Mouse (Mus musculus): ENCODE data around the gene Tns1. TPM values are rescaled to one million over a fixed set of nuclear protein-coding genes. Genes with fewer than 3 reads are reported as not detected.

Gene Tns1
- polyA plus RNA-seq, 1 experiment, result 111 TPM

DNA sequence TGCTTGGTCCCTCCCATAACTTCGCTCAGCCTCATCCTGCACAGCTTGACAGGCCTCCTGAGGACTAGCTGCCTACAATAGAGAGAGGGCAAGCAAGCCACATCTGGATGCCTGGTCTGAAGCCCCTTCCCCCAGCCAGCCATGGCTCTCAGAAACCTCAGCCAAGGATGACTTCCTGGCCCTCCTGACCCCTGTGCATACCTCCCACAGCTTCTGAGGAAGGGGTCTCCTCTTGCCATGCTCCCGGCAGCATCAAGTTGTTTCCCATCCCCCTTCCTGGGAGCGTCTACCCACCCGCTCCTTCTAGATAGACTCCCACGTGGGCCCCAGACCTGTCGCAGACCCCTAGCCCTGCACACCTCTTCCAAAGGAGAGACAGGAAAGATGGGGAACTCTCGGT is 33.9 kb downstream of the Tns1 start:
- Histone ChIP-seq H3K79me2 (ENCODE audit: control insufficient read depth, insufficient read depth) (no peaks in the 10 kb centered on the region), H3K36me3 (ENCODE audit: control insufficient read depth, insufficient read depth) (no peaks in the 10 kb centered on the region), H3K4me3 (no peak overlapping the region), H3K27me3 (ENCODE audit: control insufficient read depth, insufficient read depth, insufficient read length) (no peaks in the 10 kb centered on the region), H3K4me2 (ENCODE audit: low read depth) (no peak overlapping the region), H3ac (ENCODE audit: control insufficient read depth, insufficient read length) (no peak overlapping the region)
- TF ChIP-seq SRF (IDR thresholded peaks at IDR 0.05; ENCODE audit: control insufficient read depth, insufficient read length, low read depth), result no peak
- TF ChIP-seq REST (IDR thresholded peaks at IDR 0.05; ENCODE audit: insufficient read depth, insufficient read length), result no peak
- TF ChIP-seq USF1 (IDR thresholded peaks at IDR 0.05; ENCODE audit: low read depth), result no peak
- TF ChIP-seq MYOD1 (IDR thresholded peaks at IDR 0.05; ENCODE audit: control insufficient read depth in 1 of 3, insufficient read length in 2 of 3, low read depth in 2 of 3), result no peak
- TF ChIP-seq TCF12 (IDR thresholded peaks at IDR 0.05; ENCODE audit: insufficient read depth, poor library complexity, severe bottlenecking), result no peak
- TF ChIP-seq TCF3 (IDR thresholded peaks at IDR 0.05; ENCODE audit: insufficient read length, low read depth), result no peak

DNA sequence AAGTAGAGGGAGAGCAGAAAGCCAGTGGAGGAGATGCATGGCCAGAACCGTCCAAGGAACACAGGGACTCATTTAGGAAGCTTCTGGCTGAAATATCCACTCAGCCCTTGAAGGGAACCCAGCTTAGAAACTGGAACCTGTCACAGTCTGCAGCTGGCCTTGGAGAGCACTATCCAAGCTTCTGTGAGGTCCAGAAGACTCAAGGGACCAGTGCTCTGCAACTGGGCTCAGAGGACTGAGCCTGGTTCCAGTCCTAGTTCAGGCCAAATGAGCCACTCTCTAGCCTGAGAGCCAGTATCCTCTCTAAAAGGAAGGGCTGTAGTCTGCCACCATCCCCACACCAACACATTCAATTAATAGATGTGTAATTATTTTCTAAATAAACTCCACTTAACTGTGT is 35.7 kb downstream of the Tns1 start:
- Histone ChIP-seq H3K27me3 (ENCODE audit: control insufficient read depth, insufficient read depth, insufficient read length) (no peaks in the 10 kb centered on the region), H3K79me2 (ENCODE audit: control insufficient read depth, insufficient read depth) (no peaks in the 10 kb centered on the region), H3K36me3 (ENCODE audit: control insufficient read depth, insufficient read depth) (no peaks in the 10 kb centered on the region), H3K4me2 (ENCODE audit: low read depth) (no peak overlapping the region), H3K4me3 (no peak overlapping the region), H3ac (ENCODE audit: control insufficient read depth, insufficient read length) (no peak overlapping the region)
- TF ChIP-seq TCF12 (IDR thresholded peaks at IDR 0.05; ENCODE audit: insufficient read depth, poor library complexity, severe bottlenecking), result no peak
- no peak for TF ChIP-seq CEBPB (IDR thresholded peaks at IDR 0.05; ENCODE audit: insufficient read depth, poor library complexity, severe bottlenecking)
- no peak for TF ChIP-seq TCF3 (IDR thresholded peaks at IDR 0.05; ENCODE audit: insufficient read length, low read depth)
- no peak for TF ChIP-seq POLR2A (IDR thresholded peaks at IDR 0.05; ENCODE audit: insufficient read length, low read depth)
- no peak for TF ChIP-seq REST (IDR thresholded peaks at IDR 0.05; ENCODE audit: insufficient read depth, insufficient read length)
- TF ChIP-seq USF1 (IDR thresholded peaks at IDR 0.05; ENCODE audit: low read depth), result no peak
- no peak for TF ChIP-seq MYOG (IDR thresholded peaks at IDR 0.05; ENCODE audit: control insufficient read depth in 1 of 3, insufficient read depth in 1 of 3, insufficient read length in 2 of 3, low read depth in 2 of 3)
- TF ChIP-seq MAX (IDR thresholded peaks at IDR 0.05; ENCODE audit: low read depth), result no peak
- no peak for TF ChIP-seq E2F4 (IDR thresholded peaks at IDR 0.05; ENCODE audit: insufficient read depth)
- TF ChIP-seq SRF (IDR thresholded peaks at IDR 0.05; ENCODE audit: control insufficient read depth, insufficient read length, low read depth), result no peak
- TF ChIP-seq MYOD1 (IDR thresholded peaks at IDR 0.05; ENCODE audit: control insufficient read depth in 1 of 3, insufficient read length in 2 of 3, low read depth in 2 of 3), result no peak
- no peak for TF ChIP-seq POLR2AphosphoS2 (IDR thresholded peaks at IDR 0.05; ENCODE audit: insufficient read length, low read depth)

DNA sequence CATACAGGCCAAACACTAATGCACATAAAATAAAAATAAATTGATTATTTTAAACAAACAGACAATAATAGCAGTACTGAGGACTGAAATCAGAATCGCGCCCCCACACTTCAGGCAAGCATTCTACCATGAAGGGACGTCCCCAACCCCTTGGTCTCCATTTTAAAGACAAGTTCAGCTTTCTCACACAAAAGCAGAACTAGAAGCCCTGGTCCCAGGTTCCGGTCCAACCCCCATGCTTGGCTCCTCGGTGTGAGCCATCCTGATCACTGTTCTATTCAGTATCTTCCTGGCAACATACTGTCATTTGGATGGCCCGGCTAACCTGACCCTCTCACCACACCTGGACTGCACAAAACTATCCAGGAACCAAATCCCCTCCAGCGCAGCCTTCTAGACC is 38.7 kb downstream of the Tns1 start:
- Histone ChIP-seq H3ac (ENCODE audit: control insufficient read depth, insufficient read length) (no peak overlapping the region), H3K4me2 (ENCODE audit: low read depth) (no peak overlapping the region), H3K79me2 (ENCODE audit: control insufficient read depth, insufficient read depth) (no peaks in the 10 kb centered on the region), H3K36me3 (ENCODE audit: control insufficient read depth, insufficient read depth) (no peaks in the 10 kb centered on the region), H3K4me3 (no peak overlapping the region), H3K27me3 (ENCODE audit: control insufficient read depth, insufficient read depth, insufficient read length) (no peaks in the 10 kb centered on the region)
- TF ChIP-seq MAX (IDR thresholded peaks at IDR 0.05; ENCODE audit: low read depth) (no peak), REST (IDR thresholded peaks at IDR 0.05; ENCODE audit: insufficient read depth, insufficient read length) (no peak)

- TF ChIP-seq REST (IDR thresholded peaks at IDR 0.05; ENCODE audit: insufficient read depth, insufficient read length) (no peak), TCF3 (IDR thresholded peaks at IDR 0.05; ENCODE audit: insufficient read length, low read depth) (no peak), MYOD1 (IDR thresholded peaks at IDR 0.05; ENCODE audit: control insufficient read depth in 1 of 3, insufficient read length in 2 of 3, low read depth in 2 of 3) (no peak), MYOG (IDR thresholded peaks at IDR 0.05; ENCODE audit: control insufficient read depth in 1 of 3, insufficient read depth in 1 of 3, insufficient read length in 2 of 3, low read depth in 2 of 3) (no peak), E2F4 (IDR thresholded peaks at IDR 0.05; ENCODE audit: insufficient read depth) (no peak), SRF (IDR thresholded peaks at IDR 0.05; ENCODE audit: control insufficient read depth, insufficient read length, low read depth) (no peak), POLR2A (IDR thresholded peaks at IDR 0.05; ENCODE audit: insufficient read length, low read depth) (no peak), USF1 (IDR thresholded peaks at IDR 0.05; ENCODE audit: low read depth) (no peak), POLR2AphosphoS2 (IDR thresholded peaks at IDR 0.05; ENCODE audit: insufficient read length, low read depth) (no peak), MAX (IDR thresholded peaks at IDR 0.05; ENCODE audit: low read depth) (no peak), CEBPB (IDR thresholded peaks at IDR 0.05; ENCODE audit: insufficient read depth, poor library complexity, severe bottlenecking) (no peak), TCF12 (IDR thresholded peaks at IDR 0.05; ENCODE audit: insufficient read depth, poor library complexity, severe bottlenecking) (no peak)
- Histone ChIP-seq H3K27me3 (ENCODE audit: control insufficient read depth, insufficient read depth, insufficient read length) (no peaks in the 10 kb centered on the region), H3K4me2 (ENCODE audit: low read depth) (peak overlapping the region; percentile 10), H3K4me3 (no peak overlapping the region), H3ac (ENCODE audit: control insufficient read depth, insufficient read length) (no peak overlapping the region), H3K79me2 (ENCODE audit: control insufficient read depth, insufficient read depth) (no peaks in the 10 kb centered on the region), H3K36me3 (ENCODE audit: control insufficient read depth, insufficient read depth) (no peaks in the 10 kb centered on the region)
Observed at GRCm38 (mm10) chr1:74084752-74085151, 39.5 kb downstream of the Tns1 start.

DNA sequence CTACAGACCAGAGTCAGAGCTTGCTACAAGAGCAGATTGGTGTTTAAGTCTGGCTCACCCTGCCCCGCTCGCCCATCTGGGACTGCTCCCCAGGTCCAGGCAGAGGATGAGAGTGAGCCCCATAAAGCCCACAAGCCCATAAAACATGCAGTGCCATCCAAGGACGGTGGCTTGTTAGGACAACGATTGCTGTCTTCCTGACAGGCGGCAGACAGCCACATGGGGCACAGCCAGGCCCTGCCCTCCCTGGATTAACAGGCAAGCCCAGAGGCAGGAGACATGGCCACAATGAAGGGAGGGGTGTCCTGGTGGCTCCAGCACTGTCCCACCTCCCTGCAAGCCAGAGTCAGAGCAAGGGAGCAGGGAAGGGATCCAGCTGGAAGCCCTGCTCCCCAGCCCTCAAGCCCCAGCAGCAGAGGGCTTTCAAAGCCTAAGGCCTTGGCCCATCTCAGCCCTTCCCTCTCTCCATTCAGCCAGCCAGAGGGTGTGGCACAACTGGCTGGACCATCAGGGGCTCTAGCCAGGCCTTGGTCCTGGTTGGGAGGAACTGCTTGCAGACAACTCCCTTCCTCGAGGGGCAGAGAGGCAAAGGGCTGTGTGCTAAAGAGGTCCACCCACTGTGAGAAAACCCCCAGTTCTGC is 40.1 kb downstream of the Tns1 start:
- Histone ChIP-seq H3K79me2 (ENCODE audit: control insufficient read depth, insufficient read depth) (no peaks in the 10 kb centered on the region), H3K27me3 (ENCODE audit: control insufficient read depth, insufficient read depth, insufficient read length) (no peaks in the 10 kb centered on the region), H3K4me3 (no peak overlapping the region), H3K4me2 (ENCODE audit: low read depth) (peak overlapping the region; percentile 10), H3K36me3 (ENCODE audit: control insufficient read depth, insufficient read depth) (no peaks in the 10 kb centered on the region), H3ac (ENCODE audit: control insufficient read depth, insufficient read length) (no peak overlapping the region)
- TF ChIP-seq MYOG (IDR thresholded peaks at IDR 0.05; ENCODE audit: control insufficient read depth in 1 of 3, insufficient read depth in 1 of 3, insufficient read length in 2 of 3, low read depth in 2 of 3), result no peak
- no peak for TF ChIP-seq POLR2AphosphoS2 (IDR thresholded peaks at IDR 0.05; ENCODE audit: insufficient read length, low read depth)
- TF ChIP-seq MAX (IDR thresholded peaks at IDR 0.05; ENCODE audit: low read depth), result no peak
- TF ChIP-seq CEBPB (IDR thresholded peaks at IDR 0.05; ENCODE audit: insufficient read depth, poor library complexity, severe bottlenecking), result no peak
- no peak for TF ChIP-seq TCF12 (IDR thresholded peaks at IDR 0.05; ENCODE audit: insufficient read depth, poor library complexity, severe bottlenecking)
- no peak for TF ChIP-seq E2F4 (IDR thresholded peaks at IDR 0.05; ENCODE audit: insufficient read depth)
- TF ChIP-seq TCF3 (IDR thresholded peaks at IDR 0.05; ENCODE audit: insufficient read length, low read depth), result no peak
- TF ChIP-seq POLR2A (IDR thresholded peaks at IDR 0.05; ENCODE audit: insufficient read length, low read depth), result no peak
- no peak for TF ChIP-seq SRF (IDR thresholded peaks at IDR 0.05; ENCODE audit: control insufficient read depth, insufficient read length, low read depth)
- TF ChIP-seq MYOD1 (IDR thresholded peaks at IDR 0.05; ENCODE audit: control insufficient read depth in 1 of 3, insufficient read length in 2 of 3, low read depth in 2 of 3), result no peak
